Mouse (Mus musculus): ENCODE measurements around the gene Vps33a. TPM values are rescaled to one million over a fixed set of nuclear protein-coding genes. Genes with fewer than 3 reads are reported as not detected.

Vps33a gene
- total and polyA plus RNA-seq, 2 experiments from 2014 or later = 43.2 to 63.1 TPM

DNA sequence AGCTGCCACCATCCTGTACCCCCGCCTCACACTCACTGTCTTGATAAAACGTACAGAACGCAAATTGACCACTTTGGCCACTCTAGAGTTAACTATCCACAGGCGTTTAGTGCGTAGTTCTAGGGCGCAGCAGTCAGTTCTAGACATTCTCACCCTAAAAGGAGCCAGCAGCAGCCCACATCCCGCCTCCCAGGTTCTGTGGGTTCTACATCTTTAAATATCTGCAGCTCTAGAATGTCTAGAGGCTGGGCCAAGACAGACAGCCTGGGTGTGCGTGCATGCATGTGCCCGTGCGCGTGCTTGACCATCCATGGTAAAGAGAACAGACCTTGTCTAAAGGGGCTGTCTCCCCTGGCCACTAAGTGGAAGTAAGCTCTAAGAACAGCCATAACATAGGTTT, 11.7 kb downstream of the Vps33a start:
- ATAC-seq (no peak), DNase-seq (no peak)
- Histone ChIP-seq H3K9me3 (ENCODE audit: low read length) (no peaks in the 10 kb centered on the region), H3K27ac (ENCODE audit: low read depth, low read length) (no peak overlapping the region), H3K27me3 (ENCODE audit: insufficient read depth, low read length) (no peaks in the 10 kb centered on the region), H3K9ac (no peak overlapping the region), H3K4me3 (ENCODE audit: low read depth, low read length) (no peak overlapping the region), H3K4me1 (ENCODE audit: insufficient read depth) (no peaks in the 10 kb centered on the region), H3K4me2 (ENCODE audit: low read depth) (no peak overlapping the region), H3K36me3 (ENCODE audit: insufficient read depth) (peaks cover 89% of the 10 kb centered on the region)
- 94% methylated on average over 11 of the region's 11 CpGs for WGBS
- TF ChIP-seq CTCF (IDR thresholded peaks at IDR 0.05; ENCODE audit: low read depth) = no peak

- Histone ChIP-seq H3K4me3 (ENCODE audit: low read depth, low read length) (no peak overlapping the region), H3K4me2 (ENCODE audit: low read depth) (no peak overlapping the region), H3K9me3 (ENCODE audit: low read length) (no peaks in the 10 kb centered on the region), H3K27ac (ENCODE audit: low read depth, low read length) (no peak overlapping the region), H3K4me1 (ENCODE audit: insufficient read depth) (no peaks in the 10 kb centered on the region), H3K36me3 (ENCODE audit: insufficient read depth) (peaks cover 80% of the 10 kb centered on the region), H3K9ac (no peak overlapping the region), H3K27me3 (ENCODE audit: insufficient read depth, low read length) (no peaks in the 10 kb centered on the region)
- no peak for TF ChIP-seq CTCF (IDR thresholded peaks at IDR 0.05; ENCODE audit: low read depth)
- WGBS = 94% methylated on average over 8 of the region's 8 CpGs
- DNase-seq (no peak), ATAC-seq (no peak)
Measured at GRCm38 (mm10) chr5:123559588-123559987, 13.2 kb downstream of the Vps33a start.

- H3K9me3 ChIP-seq (ENCODE audit: low read length) = no peaks in the 10 kb centered on the region
- no peak overlapping the region for H3K4me3 ChIP-seq (ENCODE audit: low read depth, low read length)
- DNase-seq (no peak), ATAC-seq (no peak)
- no peak overlapping the region for H3K4me2 ChIP-seq (ENCODE audit: low read depth)
- no peaks in the 10 kb centered on the region for H3K27me3 ChIP-seq (ENCODE audit: insufficient read depth, low read length)
- WGBS = 65% methylated on average over 2 of the region's 2 CpGs
- no peak overlapping the region for H3K27ac ChIP-seq (ENCODE audit: low read depth, low read length)
- no peaks in the 10 kb centered on the region for H3K4me1 ChIP-seq (ENCODE audit: insufficient read depth)
- no peak for TF ChIP-seq CTCF (IDR thresholded peaks at IDR 0.05; ENCODE audit: low read depth)
- peaks cover 52% of the 10 kb centered on the region for H3K36me3 ChIP-seq (ENCODE audit: insufficient read depth)
- H3K9ac ChIP-seq = no peak overlapping the region
Measured at GRCm38 (mm10) chr5:123556451-123556850, 16.4 kb downstream of the Vps33a start.

DNA sequence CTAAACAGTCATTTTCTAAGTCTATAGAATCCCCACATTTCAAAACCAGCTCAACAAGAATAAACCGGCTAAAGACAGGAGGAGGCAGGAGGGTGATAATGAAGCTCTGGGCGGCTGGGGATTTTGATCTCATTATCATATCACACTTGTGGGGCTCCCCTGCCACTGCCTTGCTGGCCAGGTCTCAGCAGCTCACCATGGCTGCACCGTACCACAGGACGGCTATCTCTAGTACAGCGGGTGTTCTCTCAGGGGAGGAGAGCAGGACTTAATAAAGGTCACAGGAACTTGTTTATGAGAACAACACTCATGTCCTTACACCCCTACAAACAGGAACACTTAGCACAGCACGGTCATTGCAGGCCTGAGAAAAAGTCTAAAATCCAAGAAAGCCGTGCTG, 17.1 kb downstream of the Vps33a start:
- WGBS = 90% methylated on average over 7 of the region's 7 CpGs

GRCm38 (mm10) chr5:123533801-123534200, 39.0 kb downstream of the Vps33a start:
- no peaks in the 10 kb centered on the region for H3K4me1 ChIP-seq (ENCODE audit: insufficient read depth)
- no peak overlapping the region for H3K9ac ChIP-seq
- TF ChIP-seq CTCF (IDR thresholded peaks at IDR 0.05; ENCODE audit: low read depth) = no peak
- no peaks in the 10 kb centered on the region for H3K9me3 ChIP-seq (ENCODE audit: low read length)
- no peak overlapping the region for H3K27ac ChIP-seq (ENCODE audit: low read depth, low read length)
- ATAC-seq = no peak
- H3K4me3 ChIP-seq (ENCODE audit: low read depth, low read length) = no peak overlapping the region
- H3K4me2 ChIP-seq (ENCODE audit: low read depth) = no peak overlapping the region
- WGBS = 94% methylated on average over 10 of the region's 10 CpGs
- H3K36me3 ChIP-seq (ENCODE audit: insufficient read depth) = peaks cover 79% of the 10 kb centered on the region
- no peak for DNase-seq
- no peaks in the 10 kb centered on the region for H3K27me3 ChIP-seq (ENCODE audit: insufficient read depth, low read length)

More for the DNA sequence above, 17.1 kb downstream of the Vps33a start:
- H3K9me3 ChIP-seq (ENCODE audit: low read length) = no peaks in the 10 kb centered on the region
- no peak for ATAC-seq
- peaks cover 44% of the 10 kb centered on the region for H3K36me3 ChIP-seq (ENCODE audit: insufficient read depth)
- no peak overlapping the region for H3K27ac ChIP-seq (ENCODE audit: low read depth, low read length)
- H3K4me1 ChIP-seq (ENCODE audit: insufficient read depth) = no peaks in the 10 kb centered on the region
- TF ChIP-seq CTCF (IDR thresholded peaks at IDR 0.05; ENCODE audit: low read depth) = no peak
- no peak overlapping the region for H3K4me3 ChIP-seq (ENCODE audit: low read depth, low read length)
- H3K4me2 ChIP-seq (ENCODE audit: low read depth) = no peak overlapping the region
- H3K9ac ChIP-seq = no peak overlapping the region
- no peak for DNase-seq
- H3K27me3 ChIP-seq (ENCODE audit: insufficient read depth, low read length) = no peaks in the 10 kb centered on the region

- Histone ChIP-seq H3K4me3 (ENCODE audit: low read depth, low read length) (no peak overlapping the region), H3K36me3 (ENCODE audit: insufficient read depth) (peaks cover 72% of the 10 kb centered on the region), H3K9me3 (ENCODE audit: low read length) (no peaks in the 10 kb centered on the region), H3K9ac (no peak overlapping the region), H3K4me1 (ENCODE audit: insufficient read depth) (no peaks in the 10 kb centered on the region), H3K4me2 (ENCODE audit: low read depth) (no peak overlapping the region), H3K27me3 (ENCODE audit: insufficient read depth, low read length) (no peaks in the 10 kb centered on the region), H3K27ac (ENCODE audit: low read depth, low read length) (no peak overlapping the region)
- WGBS = 87% methylated on average over 8 of the region's 8 CpGs
- DNase-seq (no peak), ATAC-seq (no peak)
- TF ChIP-seq CTCF (IDR thresholded peaks at IDR 0.05; ENCODE audit: low read depth) = no peak
Measured at GRCm38 (mm10) chr5:123530056-123530455, 42.8 kb downstream of the Vps33a start.

DNA sequence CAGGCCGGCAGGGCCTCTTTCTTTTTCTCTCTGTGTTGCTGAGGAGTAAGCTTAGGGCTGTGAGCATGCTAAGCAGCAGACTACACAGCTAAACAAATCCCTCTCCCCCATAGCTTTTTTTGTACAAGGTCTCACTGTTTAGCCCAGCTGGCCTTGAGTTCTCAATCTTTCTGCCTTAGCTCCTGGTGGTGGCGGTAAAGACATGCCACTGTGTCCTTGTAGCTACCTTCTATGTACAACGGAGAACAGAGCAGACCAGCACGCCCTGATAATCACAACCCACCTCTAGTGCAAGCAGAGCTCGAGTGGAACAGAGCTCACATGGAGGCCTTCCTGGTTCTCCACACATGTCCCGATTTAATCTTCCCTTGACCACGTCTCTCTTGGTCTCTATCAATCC, 44.2 kb downstream of the Vps33a start:
- Histone ChIP-seq H3K9ac (no peak overlapping the region), H3K27ac (ENCODE audit: low read depth, low read length) (no peak overlapping the region), H3K9me3 (ENCODE audit: low read length) (no peaks in the 10 kb centered on the region), H3K4me3 (ENCODE audit: low read depth, low read length) (no peak overlapping the region), H3K36me3 (ENCODE audit: insufficient read depth) (peaks cover 61% of the 10 kb centered on the region), H3K4me1 (ENCODE audit: insufficient read depth) (no peaks in the 10 kb centered on the region), H3K4me2 (ENCODE audit: low read depth) (no peak overlapping the region), H3K27me3 (ENCODE audit: insufficient read depth, low read length) (no peaks in the 10 kb centered on the region)
- no peak for ATAC-seq
- 0 out of 2 replicates have a peak, but pooled peaks have one; percentile 4 for TF ChIP-seq CTCF (IDR thresholded peaks at IDR 0.05; ENCODE audit: low read depth)
- no peak for DNase-seq
- WGBS = 77% methylated on average over 7 of the region's 7 CpGs
